Mouse (Mus musculus): ENCODE data around the gene Kcna7. TPM values are rescaled to one million over a fixed set of nuclear protein-coding genes. Genes with fewer than 3 reads are reported as not detected.
"Not testable (repeated sequence)": the region's sequence is repeated elsewhere in the genome, so short reads cannot be mapped to it uniquely, and the experiment has no call there.

Gene Kcna7
- total RNA-seq (2021) = 100 to 1,000 TPM in 1 of 2 experiments, 10 to 100 TPM in 1; 73.7 to 107 TPM
- long read RNA-seq, experiment 1, partial matches to known transcripts = 0 of 3 reads
- long read RNA-seq, experiment 1, other reads (novel, unspliced or antisense) = 1 of 3 reads
- long read RNA-seq, experiment 2, transcript Kcna7-201 (2 exons, 2,182 nt) = major isoform, 5 of 45 reads
- long read RNA-seq, experiment 2, partial matches to known transcripts = 0 of 45 reads
- long read RNA-seq, experiment 2, other reads (novel, unspliced or antisense) = 40 of 45 reads

GRCm38 (mm10) chr7:45405091-45406075 is at the start of gene Kcna7:
Gene Kcna7 (plus strand): TSS chr7:45405653.
- peak; percentile 77 for DNase-seq

- no peak for DNase-seq
These were observed 49.4 kb upstream of the Kcna7 start for GRCm38 (mm10) chr7:45356087-45356486.

GRCm38 (mm10) chr7:45359081-45359480 is 46.4 kb upstream of the Kcna7 start:
- DNase-seq = not testable (repeated sequence)

- no peak for DNase-seq
These were observed 44.9 kb upstream of the Kcna7 start for GRCm38 (mm10) chr7:45360404-45361125.

- peak; percentile 56 for DNase-seq
These were observed 44.1 kb upstream of the Kcna7 start for GRCm38 (mm10) chr7:45361243-45361804.

- DNase-seq = no peak
These were observed 42.7 kb upstream of the Kcna7 start for GRCm38 (mm10) chr7:45362801-45363200.

GRCm38 (mm10) chr7:45363983-45364382 is 41.5 kb upstream of the Kcna7 start:
- no peak for DNase-seq

- peak; percentile 39 for DNase-seq
These were observed 39.5 kb upstream of the Kcna7 start for GRCm38 (mm10) chr7:45365742-45366651.

- DNase-seq = no peak
These were observed 38.8 kb upstream of the Kcna7 start, which contains the start of gene Ppfia3 for GRCm38 (mm10) chr7:45366652-45367019. Gene Ppfia3 (minus strand): TSS chr7:45367019.

- peak; percentile 96 for DNase-seq
These were observed 38.2 kb upstream of the Kcna7 start for GRCm38 (mm10) chr7:45367020-45367880.

GRCm38 (mm10) chr7:45368178-45368577 is 37.3 kb upstream of the Kcna7 start:
- DNase-seq = no peak

GRCm38 (mm10) chr7:45369022-45369745 is 36.3 kb upstream of the Kcna7 start:
- DNase-seq = no peak

GRCm38 (mm10) chr7:45369836-45370474 is 35.5 kb upstream of the Kcna7 start:
- no peak for DNase-seq

- DNase-seq = peak; percentile 84
These were observed 34.8 kb upstream of the Kcna7 start, which contains the start of gene Lin7b for GRCm38 (mm10) chr7:45370475-45371311. Gene Lin7b (minus strand): TSS chr7:45370583.

- DNase-seq = no peak
These were observed 33.1 kb upstream of the Kcna7 start for GRCm38 (mm10) chr7:45372371-45372770.

GRCm38 (mm10) chr7:45374620-45375019 is 30.8 kb upstream of the Kcna7 start:
- DNase-seq = no peak

GRCm38 (mm10) chr7:45376057-45376456 is 29.4 kb upstream of the Kcna7 start:
- DNase-seq = no peak

GRCm38 (mm10) chr7:45386077-45386476 is 19.4 kb upstream of the Kcna7 start:
- DNase-seq = no peak

Measured in gastrocnemius, postnatal 25 days (tissue).